Mouse (Mus musculus): ENCODE results near the gene Ifnk.

Gene Ifnk

DNA sequence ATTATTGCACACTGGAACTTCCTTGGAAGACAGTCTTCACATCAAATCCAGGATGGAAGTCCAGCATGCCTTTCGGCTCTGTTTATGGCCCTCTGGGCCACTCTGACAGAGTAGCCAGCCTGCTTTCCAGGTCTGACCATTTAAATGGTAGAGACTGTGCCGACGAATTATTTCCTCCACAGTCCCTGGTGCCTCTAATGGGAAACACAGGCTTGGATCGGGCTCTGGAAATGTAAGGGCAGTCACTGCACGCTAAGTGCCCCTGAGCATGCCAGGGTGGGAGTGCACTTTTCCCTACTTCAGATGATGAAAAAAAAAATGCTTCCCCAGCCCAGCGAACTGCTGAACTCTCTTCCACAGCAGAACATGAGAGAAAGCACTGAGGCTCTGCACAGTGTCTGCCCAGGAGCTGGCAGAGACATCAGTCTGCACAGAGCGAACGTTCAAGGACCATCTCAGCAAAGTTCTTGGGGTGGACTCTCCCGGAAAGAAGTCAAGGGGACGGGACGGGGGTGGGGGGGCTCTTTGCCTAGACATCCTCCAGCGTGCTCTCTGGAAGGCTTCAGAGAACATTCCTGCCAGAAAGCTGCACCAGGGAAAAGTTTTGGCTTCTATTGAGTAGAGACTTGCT is 8.3 kb upstream of the Ifnk start:
- DNase-seq = no peak

DNA sequence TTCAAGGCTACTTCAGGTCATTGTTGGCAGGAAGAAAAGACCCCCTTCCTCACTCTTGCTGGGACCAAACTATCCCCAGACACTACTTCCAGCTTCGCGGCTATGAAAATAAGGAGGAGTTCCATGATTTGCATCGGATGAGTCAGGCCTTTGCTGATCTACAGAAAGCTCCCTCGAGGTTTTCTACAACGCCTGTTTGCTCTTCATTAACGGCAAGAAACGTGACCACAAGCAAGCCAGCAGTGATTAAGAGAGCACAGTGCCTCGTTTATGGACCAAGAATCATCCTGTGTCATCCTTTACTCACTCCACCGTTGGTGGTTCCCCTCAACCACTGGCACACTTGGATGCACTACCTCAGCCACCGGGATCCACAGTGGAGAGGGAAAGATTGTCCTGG is 6.1 kb upstream of the Ifnk start:
- no peak for DNase-seq

DNA sequence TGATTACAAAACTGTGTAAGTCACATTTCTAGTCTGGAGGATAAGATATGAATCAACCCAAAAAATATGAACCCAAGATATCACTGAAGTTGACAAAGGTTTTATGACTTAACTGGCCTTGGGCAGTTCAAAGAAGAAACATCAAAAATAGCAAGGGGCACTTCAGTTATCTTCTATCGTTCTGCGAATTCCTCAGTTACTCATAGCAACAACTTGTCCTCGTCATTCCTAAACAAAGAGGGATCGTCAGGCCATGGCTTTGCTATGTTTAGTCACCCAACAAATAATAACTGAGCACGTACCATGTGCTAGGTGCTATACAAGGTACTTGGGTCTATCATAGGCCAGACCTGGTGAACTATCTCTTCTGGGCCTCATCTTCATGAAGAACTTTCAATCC is 5.3 kb upstream of the Ifnk start:
- no peak for DNase-seq

DNA sequence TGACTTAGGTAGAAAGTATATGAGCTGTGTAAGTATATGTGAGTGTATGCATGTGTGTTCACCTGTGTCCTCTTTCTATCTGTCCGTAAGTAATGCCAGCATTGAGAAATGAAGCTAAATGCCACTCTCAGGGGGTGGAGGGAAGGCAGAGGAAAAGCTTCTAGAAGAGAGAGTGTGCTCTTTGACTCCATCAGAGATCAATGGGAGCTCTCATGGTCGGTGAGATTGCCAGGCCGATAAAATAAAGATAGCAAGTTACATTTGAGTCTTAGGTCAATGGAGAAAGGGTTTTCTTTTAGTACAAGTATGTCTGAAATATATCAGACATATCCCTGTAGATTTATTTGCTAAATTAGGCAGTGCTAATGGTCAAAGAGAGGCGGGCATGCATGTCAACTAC is 3.5 kb upstream of the Ifnk start:
- no peak for DNase-seq

DNA sequence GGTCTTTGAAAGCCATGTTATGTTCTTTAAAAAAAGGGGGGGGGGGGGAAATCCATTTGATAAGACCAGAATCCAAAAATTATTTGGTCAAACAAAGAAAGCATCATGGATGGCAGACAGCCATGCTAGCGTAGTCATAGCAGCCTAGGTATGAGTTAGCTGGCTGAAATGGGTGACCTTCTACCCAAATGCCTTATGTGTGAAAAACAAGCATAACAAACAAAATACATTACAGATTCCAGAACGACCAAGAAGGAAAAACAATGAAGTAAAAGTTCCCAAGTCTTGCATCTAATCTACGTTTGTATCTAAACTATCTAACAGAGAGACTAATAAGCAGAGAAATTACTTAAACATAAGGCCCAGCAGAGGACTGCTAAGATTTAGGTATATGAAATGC is 1.1 kb upstream of the Ifnk start:
- DNase-seq = no peak

DNA sequence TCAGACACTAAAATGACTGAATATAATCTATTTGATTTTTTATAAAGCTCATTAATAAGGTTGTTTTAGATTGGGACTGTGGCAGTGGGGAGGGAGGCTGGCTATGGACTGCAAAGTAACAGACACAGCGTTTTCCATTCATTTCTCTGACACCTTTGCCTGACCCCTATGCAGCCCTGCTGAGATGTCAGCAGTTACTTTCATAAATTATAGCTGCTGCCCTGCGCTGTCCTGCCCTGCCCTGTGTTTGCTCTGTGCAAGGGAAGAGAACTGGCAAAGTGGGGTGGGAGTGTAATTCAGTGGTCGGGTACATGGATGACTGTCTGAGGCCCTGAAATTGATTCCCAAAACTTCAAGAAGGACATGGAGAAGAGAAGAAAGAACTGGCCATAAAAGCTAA is 2.2 kb downstream of the Ifnk start:
- no peak for DNase-seq

DNA sequence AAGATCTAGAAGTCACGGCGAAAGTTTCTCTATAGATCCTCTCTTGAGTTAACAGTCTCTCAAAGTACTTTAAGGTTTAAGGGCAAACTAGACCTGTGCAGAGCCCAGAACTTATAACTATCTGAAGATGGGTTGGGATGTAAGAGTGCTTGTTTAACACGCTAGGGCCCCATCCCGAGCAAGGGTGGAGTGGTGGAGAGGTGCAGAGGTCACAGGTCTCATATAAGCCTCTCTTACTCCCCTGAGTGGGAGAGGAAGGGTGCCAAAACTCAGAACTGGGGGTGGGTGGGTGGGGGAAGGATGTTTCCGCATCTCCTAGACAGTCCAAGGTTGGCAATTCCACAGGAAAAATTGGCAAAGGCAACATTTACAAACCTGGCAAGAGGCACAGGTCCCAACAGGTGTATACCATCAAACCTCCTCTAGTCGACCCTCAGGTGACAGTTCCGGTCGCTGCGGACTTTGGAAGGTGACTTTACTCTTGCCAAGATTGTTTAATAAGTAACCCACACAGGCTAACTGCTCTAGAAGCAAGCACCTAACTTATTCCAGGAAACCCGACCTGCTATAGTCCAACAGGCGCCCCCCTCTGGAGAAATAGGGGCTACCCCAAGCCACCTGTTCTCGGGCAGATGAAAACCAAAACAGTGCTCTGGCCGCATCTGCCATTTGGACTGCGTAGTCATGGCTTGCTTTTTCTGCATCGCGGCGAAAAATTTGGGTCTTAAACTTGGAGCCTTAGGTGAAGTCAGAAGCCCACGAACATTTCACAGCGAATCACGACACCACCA is 3.5 kb downstream of the Ifnk start:
- peak; percentile 30 to 60 for DNase-seq

DNA sequence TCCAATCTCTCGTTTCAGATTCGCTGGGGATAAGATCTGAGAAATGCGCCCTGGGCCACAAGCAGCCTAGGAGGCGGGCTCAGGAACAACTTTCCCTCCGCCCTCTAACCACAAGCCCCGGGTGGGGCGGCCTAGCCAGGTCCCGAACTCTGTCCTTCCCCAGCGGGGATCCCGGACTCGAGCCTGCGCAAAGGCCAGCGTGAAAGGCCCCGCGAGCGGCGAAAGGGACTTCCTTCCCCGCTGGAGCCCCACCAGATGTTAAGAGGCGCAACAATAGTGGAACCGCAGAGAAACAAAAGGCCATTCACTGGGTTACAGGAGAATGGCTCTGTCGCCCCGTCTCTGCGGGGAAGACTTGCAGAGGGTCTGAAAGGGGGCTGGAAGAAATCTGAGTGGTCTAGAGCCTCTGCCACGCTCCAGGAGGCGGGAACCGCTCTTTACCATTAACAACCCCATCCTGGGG is 4.3 kb downstream of the Ifnk start:
- peak; percentile 56 to 70 for DNase-seq

DNA sequence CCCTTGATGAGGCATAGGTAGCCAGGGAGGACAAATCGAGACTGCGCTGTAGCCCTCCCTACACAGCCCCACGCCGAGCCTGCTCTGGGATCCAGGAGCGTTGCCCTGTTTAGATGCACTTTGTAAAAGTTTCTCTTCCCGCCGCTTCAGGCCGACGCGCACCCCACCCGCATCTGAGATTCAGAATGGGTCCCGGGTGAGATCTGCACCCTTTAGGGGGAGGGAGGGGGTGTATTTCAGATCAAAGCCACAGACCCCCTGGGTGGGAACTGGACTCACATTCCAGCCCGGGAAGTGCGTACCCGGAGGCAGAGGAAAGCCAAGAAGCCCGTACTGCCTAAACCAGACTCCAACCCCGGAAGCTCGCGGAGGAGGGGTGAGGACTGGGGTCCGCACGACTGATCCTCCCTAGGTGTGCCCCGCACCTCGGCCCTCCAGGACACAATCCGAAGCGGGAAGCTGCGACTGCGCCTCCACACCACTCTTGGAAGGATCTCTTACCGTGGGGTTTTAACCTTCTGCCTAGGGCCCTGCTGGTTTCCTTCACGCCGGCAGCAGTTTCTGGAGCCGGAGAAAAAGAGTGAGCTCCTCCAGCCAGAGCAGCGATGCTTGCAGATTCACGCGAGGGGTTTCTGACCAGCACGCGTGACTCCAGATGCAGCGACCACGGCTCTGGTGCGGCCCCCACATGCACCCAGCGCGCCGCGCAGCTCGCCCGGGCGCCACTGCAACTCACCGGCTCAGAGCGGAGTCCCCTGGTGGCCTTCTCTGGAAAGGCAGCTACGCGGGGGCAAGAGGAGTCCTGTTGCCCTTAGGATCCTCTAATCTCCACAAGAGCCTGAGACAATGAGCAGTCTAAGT is 5.1 kb downstream of the Ifnk start, which contains the start of gene Mob3b:
Gene Mob3b, minus strand, starts transcription at position 734 of the 861 bp plus-strand sequence.
- DNase-seq = peak; percentile 75 to 77

DNA sequence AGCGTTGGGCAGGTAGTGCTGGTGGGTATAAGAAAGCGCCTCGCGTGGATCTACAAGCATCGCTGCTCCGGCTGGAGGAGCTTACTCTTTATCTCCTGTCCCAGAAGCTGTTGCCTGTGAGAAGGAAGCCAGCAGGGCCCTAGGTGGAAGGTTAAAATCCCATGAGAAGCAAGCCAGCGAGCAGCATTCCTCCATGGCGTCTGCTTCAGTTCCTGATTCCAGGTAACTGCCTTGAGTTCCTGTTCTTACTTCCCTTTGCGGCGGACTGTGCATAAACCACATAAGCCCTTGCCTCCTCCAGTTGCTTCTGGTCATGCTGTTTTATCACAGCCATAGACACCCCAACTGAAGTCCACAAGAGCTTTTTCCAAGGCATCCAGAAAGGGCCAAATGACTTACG is 6.0 kb downstream of the Ifnk start:
- DNase-seq = no peak

DNA sequence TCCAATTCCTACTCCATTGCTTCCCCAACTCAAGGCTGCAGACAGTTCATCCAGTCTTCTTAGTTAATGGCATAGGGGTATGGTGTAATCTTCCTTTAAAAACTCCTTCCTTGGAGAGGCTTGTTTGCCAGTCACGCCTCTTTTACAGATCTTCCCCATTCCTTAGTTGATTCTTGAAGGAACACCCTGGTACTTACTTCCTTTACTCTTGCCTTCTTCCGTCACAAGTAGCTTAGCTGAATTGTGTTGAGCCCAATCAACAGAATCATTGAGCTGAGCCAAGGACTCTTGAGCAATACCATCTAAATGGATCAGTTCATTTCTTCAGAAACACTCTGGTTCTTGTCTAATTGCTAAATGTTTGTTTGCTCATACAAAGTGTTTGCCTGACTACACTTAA is 13.4 kb downstream of the Ifnk start:
- no peak for DNase-seq

DNA sequence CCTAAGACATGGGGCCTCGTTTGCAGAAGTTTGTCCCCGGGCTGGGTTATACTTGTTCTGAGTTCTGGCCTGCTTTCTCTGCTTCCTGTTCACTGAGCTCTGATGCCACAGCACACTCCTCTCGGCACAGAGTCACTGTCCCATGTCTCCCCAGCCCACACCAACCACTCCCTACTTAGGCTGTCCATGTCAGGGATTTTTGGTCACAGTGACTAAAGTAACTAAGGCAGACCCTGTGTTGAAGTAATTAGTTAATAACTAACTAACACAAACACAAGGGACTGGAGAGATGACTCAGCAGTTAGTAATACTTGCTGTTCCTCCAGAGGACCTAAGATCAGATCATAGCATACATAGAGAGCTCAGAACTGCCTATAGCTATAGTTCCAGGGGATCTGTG is 14.1 kb downstream of the Ifnk start:
- DNase-seq = no peak

DNA sequence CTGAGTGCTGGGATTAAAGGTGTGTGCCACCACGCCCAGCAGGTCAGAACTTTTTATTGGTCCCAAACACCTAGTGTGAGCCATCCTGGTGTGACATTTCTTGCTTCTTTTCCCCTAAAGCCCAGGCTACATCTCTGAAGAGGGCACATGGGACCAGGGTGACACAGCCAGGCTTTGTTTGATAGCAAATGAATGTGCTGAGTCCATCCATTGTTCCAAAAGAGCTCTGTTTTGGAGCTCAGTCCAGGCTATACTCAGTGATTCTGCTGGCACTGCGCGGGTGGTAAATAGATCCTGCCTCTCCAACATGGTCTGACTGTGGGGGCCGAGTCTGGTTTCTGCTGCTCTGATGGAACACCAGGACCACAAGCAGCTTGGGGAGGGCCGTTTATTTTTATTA is 16.0 kb downstream of the Ifnk start:
- no peak for DNase-seq

DNA sequence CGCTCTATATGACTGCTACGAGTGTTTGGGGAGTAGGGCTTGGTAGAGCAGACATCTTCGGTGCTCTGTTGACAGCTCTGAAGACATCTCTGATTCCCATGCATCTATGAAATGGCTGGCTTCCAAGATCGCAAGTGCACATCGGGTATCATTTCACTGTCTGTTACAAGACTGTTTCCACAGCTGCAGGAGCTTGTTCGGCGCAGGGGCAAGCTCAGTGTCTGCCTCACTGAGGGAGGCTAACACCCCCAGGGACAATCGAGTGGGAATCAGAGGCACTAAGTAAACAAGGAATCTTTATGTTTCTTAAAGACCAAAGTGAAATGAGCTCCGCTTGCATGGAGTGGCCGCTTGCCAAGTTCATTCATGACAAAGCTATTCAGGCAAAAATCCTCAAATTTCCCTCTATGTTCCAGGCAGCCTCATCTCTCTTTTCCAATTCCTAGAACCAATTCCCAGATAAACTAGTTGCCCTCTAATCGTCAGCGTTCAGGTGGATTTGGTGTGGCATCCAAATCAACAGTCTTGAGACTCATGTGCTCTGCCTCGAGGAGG is 17.8 kb downstream of the Ifnk start:
- no peak for DNase-seq

DNA sequence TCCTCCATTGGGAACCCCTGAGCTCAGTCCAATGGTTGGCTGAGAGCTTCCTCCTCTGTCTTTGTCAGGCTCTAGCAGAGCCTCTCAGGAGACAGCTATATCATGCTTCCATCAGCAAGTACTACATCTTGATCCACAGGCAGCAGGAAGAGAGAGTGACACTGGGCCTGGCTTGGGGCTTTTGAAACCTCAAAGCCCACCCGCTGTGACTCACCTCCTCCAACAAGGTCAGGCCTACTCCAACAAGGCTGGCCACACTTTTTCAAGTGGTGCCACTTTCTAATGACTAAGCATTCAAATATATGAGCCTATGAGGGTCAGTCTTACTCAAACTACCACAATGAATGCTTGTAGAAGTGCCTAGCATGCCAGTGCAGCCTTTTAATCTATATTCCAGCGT is 20.6 kb downstream of the Ifnk start:
- DNase-seq = no peak

DNA sequence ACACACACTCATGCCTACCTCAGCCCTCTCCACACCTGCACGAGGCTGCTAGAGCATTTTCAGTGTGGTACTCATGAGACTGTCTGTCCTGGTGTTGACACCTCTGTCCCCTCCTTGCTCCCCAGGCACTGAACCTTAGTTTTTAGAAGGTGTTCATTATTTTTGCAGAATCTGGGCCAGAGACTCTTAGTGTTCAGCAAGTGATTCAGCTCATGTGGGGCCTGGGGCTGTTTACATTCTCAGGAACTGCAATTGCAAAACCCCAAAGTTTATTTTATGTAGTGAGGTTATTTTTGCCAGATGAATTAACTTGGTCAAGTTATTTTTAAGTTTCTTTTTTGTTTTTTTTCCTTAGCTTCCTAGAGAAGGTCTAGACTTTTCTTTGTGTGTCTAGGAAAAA is 21.7 kb downstream of the Ifnk start:
- DNase-seq = no peak

DNA sequence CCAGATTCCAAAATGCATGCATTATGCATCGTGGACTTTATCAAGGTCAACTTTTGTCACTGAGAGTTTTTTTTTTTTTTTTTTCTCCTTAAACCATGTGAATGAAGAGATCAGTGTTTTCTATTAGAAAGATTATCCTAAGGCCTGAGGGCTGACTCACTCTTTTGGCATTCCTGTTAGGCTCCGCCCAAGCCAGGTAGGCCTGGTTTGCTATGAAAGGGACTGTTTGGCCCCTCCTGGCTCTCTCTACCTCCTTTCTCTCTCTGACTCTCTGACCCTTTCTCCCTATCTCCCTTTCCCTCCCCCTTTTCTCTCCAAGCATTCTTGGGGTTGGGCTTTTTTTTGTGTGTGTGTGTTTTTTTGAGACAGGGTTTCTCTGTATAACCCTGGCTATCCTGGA is 23.7 kb downstream of the Ifnk start:
- DNase-seq = no peak

DNA sequence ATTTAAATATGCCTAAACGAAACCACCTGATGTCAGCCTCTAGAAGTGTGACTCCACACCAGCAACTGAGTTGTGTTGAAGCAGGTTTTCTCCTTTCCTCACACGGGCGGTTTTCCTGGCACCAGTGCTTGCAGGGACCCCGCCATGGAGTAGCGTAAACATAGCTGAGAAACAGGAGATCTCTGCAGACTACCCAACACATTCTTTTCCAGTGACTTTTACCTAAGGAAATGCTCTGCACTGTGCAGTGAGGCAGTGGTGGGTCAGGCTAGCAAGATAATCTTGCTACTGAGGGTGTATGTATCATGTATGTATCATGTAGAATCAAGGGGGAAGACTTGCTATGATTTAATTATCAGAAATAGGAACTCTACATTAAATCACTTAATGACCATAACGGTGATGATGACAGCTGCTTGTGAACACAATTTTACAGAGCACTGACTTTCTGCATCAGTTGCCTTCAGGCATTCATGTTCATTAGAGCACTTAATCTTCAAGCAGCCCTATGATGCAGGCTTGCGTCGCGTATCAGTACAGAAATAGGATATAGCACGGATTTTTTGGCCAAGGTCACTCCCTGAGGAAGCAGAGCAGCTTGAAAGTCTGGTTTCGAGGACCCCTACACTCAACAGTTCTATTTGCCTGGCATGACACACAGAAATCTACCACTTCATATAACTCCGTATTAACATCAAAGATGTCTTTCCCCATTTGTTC is 26.2 kb downstream of the Ifnk start:
- no peak for DNase-seq

DNA sequence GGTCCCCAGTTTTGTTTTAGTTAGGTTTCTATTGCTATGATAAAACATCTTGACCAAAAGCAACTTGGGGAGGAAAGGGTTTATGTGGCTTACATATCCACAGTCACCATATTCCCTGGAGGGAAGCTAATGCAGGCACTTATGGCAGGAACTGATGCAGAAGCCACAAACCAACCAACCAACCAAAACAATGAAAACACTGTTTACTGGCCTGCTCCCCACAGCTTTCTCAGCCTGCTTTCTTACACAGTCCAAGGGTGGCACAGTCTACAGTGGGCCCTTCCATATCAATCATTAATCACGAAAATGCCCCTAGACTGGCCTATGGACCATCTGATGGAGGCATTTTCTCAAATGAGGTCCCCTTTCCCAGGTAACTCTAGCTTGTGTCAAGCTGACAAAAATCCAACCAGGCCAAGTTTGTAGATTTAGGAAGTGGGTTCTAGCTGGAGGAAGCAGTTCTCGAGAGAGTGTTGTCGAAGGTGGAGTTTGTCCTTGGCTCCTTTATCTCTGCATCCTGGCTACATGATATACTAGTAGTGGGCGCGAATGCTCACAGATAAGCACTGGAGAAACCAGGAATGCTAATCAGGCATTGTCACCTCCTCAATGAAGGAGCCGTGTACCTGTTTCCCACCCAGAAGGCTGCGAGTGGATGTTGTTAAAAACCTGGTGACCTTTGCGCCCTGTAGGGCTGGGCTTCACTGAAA is 35.9 kb downstream of the Ifnk start:
- no peak for DNase-seq

DNA sequence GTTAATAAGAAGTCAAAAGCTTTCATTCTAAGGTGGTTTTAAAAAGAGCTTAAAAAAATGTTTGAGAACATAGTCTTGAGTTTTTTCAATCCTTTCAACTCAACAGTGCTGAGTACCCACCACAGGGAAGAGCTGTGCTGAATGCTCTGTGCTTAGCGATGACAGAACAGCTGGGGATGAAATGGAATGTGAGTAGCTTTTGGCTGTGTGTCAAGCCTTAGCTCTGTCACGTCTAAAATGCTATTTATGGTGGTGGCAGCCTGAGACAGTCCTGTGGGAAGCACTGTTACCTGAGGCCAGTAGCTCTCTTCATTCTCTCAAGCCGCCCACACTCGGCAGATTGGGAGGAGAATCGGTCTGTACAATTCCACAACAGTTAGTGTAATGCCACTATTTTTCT is 37.9 kb downstream of the Ifnk start:
- DNase-seq = no peak

DNA sequence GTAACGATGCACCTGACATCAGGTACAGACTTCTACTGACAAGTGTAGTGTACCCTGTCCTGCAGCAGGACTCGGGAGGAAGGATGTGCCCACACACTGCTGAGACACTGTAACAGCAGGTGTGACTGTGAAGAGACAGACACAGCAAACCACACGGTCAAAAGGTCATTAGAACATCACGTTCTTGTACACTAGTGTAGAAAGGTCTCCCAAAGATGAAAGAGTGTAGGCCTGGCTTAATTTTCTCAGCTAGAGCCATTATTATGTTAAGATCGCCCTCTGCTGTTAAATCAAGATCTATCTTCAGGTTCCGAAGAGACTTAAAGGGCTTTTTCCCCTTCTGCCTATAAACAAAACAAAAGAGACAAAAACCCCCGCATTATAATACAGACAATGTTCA is 40.9 kb downstream of the Ifnk start:
- no peak for DNase-seq

DNA sequence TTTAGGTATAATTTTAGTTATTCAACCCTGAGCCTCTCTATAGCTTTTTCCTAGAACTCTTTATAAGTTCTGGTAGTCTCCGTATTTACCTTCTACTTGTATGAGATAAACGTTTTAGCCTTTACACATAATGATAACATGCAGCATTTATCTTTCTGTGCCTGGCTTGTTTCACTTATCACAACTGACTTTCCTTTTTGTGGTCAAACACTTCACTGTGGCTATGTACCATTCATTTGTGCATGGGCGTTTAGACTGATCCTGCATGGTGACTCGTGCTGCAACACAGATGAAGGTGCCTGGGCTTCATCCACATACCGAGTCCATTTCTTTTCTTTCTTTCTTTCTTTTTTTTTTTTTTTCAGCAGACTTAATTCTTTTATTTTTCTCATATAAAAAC is 49.8 kb downstream of the Ifnk start:
- DNase-seq = no peak

Data from thymus, adult 18-20 months (tissue).